Mouse (Mus musculus): ENCODE measurements around the gene D6Ertd527e. TPM values are rescaled to one million over a fixed set of nuclear protein-coding genes. Genes with fewer than 3 reads are reported as not detected.

Gene D6Ertd527e
- polyA plus RNA-seq, 2 experiments = 0.56 to 1.6 TPM

- ATAC-seq (ENCODE audit: low FRiP score, low read depth) (peak; percentile 48), DNase-seq (ENCODE audit: low spot score) (peak; percentile 93)
- Histone ChIP-seq H3K9ac (ENCODE audit: low read depth, low read length, severe bottlenecking) (peak overlapping the region; percentile 29; the same call in 1 of the 2 replicates), H3K4me2 (replicated peaks; ENCODE audit: low read depth, low read length, severe bottlenecking) (peak overlapping the region; percentile 10; the same call in 1 of the 2 replicates), H3K4me3 (replicated peaks; ENCODE audit: low read length) (no peak overlapping the region), H3K4me1 (ENCODE audit: control insufficient read depth, insufficient read depth, low read length) (peaks cover 44% of the 10 kb centered on the region), H3K36me3 (ENCODE audit: control insufficient read depth, insufficient read depth, low read length) (no peaks in the 10 kb centered on the region), H3K27me3 (ENCODE audit: control insufficient read depth, insufficient read depth, low read length) (no peaks in the 10 kb centered on the region), H3K9me3 (ENCODE audit: control insufficient read depth, low read length) (no peaks in the 10 kb centered on the region), H3K27ac (replicated peaks; ENCODE audit: low read depth, low read length) (peak overlapping the region; percentile 83)
- no peak for TF ChIP-seq POLR2A (IDR thresholded peaks at IDR 0.05; ENCODE audit: borderline replicate concordance, extremely low read depth, insufficient read depth, insufficient read length)
- WGBS = 49% methylated on average over 7 of the region's 7 CpGs
Observed at GRCm38 (mm10) chr6:87099671-87100296, 4.8 kb upstream of the D6Ertd527e start.

GRCm38 (mm10) chr6:87100297-87101020 is 4.1 kb upstream of the D6Ertd527e start:
- Histone ChIP-seq H3K36me3 (ENCODE audit: control insufficient read depth, insufficient read depth, low read length) (no peaks in the 10 kb centered on the region), H3K9ac (ENCODE audit: low read depth, low read length, severe bottlenecking) (peak overlapping the region; percentile 29; the same call in 1 of the 2 replicates), H3K9me3 (ENCODE audit: control insufficient read depth, low read length) (no peaks in the 10 kb centered on the region), H3K27me3 (ENCODE audit: control insufficient read depth, insufficient read depth, low read length) (no peaks in the 10 kb centered on the region), H3K4me1 (ENCODE audit: control insufficient read depth, insufficient read depth, low read length) (peaks cover 44% of the 10 kb centered on the region), H3K4me2 (replicated peaks; ENCODE audit: low read depth, low read length, severe bottlenecking) (peak overlapping the region; percentile 10; the same call in 1 of the 2 replicates), H3K4me3 (replicated peaks; ENCODE audit: low read length) (no peak overlapping the region), H3K27ac (replicated peaks; ENCODE audit: low read depth, low read length) (peak overlapping the region; percentile 83)
- no peak for TF ChIP-seq POLR2A (IDR thresholded peaks at IDR 0.05; ENCODE audit: borderline replicate concordance, extremely low read depth, insufficient read depth, insufficient read length)
- WGBS = 76% methylated on average over 9 of the region's 9 CpGs
- DNase-seq (ENCODE audit: low spot score) = no peak
- no peak for ATAC-seq (ENCODE audit: low FRiP score, low read depth)

DNA sequence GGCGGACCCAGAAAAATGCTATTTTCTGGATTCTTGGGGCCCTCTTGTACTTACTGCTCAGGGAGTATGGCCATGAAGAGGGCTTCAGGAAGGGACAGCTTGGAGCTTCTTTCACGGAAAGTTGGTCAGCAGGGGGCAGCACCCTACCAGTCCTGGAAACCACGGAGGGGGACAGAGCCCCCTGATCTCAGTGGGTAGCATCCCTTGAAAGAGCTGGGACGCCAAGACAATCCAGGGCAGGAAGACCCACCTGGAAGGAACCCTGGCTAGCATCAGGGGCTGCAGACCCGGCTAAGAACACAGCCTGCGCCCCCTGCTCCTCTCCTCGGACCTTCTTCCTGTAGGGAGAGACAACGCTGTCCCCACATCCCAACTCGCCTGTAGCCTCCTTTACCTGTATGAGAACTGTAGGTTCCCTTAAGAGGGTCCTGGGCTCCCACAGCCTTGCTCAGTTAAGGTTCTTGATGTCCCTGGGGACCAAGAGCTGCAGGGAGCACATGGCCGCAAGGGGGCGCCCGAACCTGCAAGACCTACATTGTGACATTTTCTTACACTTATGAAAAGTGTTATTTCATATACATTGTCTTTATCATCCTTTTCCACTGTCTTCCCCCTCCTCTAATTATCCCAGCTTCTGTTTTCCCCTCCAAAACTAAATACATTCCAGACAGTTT is 3.1 kb upstream of the D6Ertd527e start:
- no peak for TF ChIP-seq POLR2A (IDR thresholded peaks at IDR 0.05; ENCODE audit: borderline replicate concordance, extremely low read depth, insufficient read depth, insufficient read length)
- ATAC-seq (ENCODE audit: low FRiP score, low read depth) (peak; percentile 51), DNase-seq (ENCODE audit: low spot score) (peak; percentile 89)
- H3K27me3 ChIP-seq (ENCODE audit: control insufficient read depth, insufficient read depth, low read length) = no peaks in the 10 kb centered on the region
- peaks cover 44% of the 10 kb centered on the region for H3K4me1 ChIP-seq (ENCODE audit: control insufficient read depth, insufficient read depth, low read length)
- 8% methylated on average over 12 of the region's 12 CpGs for WGBS
- peak overlapping the region; percentile 19; the same call in 1 of the 2 replicates for H3K4me3 ChIP-seq (replicated peaks; ENCODE audit: low read length)
- no peaks in the 10 kb centered on the region for H3K9me3 ChIP-seq (ENCODE audit: control insufficient read depth, low read length)
- H3K9ac ChIP-seq (ENCODE audit: low read depth, low read length, severe bottlenecking) = 0 out of 2 replicates have a peak overlapping the region, but pooled peaks have one; percentile 5
- 0 out of 2 replicates have a peak overlapping the region, but pooled peaks have one; percentile 22 for H3K27ac ChIP-seq (replicated peaks; ENCODE audit: low read depth, low read length)
- H3K36me3 ChIP-seq (ENCODE audit: control insufficient read depth, insufficient read depth, low read length) = no peaks in the 10 kb centered on the region
- H3K4me2 ChIP-seq (replicated peaks; ENCODE audit: low read depth, low read length, severe bottlenecking) = peak overlapping the region; percentile 46

- Histone ChIP-seq H3K27ac (replicated peaks; ENCODE audit: low read depth, low read length) (peak overlapping the region; percentile 79), H3K27me3 (ENCODE audit: control insufficient read depth, insufficient read depth, low read length) (no peaks in the 10 kb centered on the region), H3K9me3 (ENCODE audit: control insufficient read depth, low read length) (no peaks in the 10 kb centered on the region), H3K4me1 (ENCODE audit: control insufficient read depth, insufficient read depth, low read length) (peaks cover 44% of the 10 kb centered on the region), H3K4me2 (replicated peaks; ENCODE audit: low read depth, low read length, severe bottlenecking) (peak overlapping the region; percentile 6; the same call in 1 of the 2 replicates), H3K9ac (ENCODE audit: low read depth, low read length, severe bottlenecking) (peak overlapping the region; percentile 32; the same call in 1 of the 2 replicates), H3K36me3 (ENCODE audit: control insufficient read depth, insufficient read depth, low read length) (no peaks in the 10 kb centered on the region), H3K4me3 (replicated peaks; ENCODE audit: low read length) (no peak overlapping the region)
- peak; percentile 27; the same call in 1 of the 2 replicates for ATAC-seq (ENCODE audit: low FRiP score, low read depth)
- WGBS = 9% methylated on average over 4 of the region's 4 CpGs
- DNase-seq (ENCODE audit: low spot score) = peak; percentile 42
- no peak for TF ChIP-seq POLR2A (IDR thresholded peaks at IDR 0.05; ENCODE audit: borderline replicate concordance, extremely low read depth, insufficient read depth, insufficient read length)
Observed at GRCm38 (mm10) chr6:87101955-87102353, 2.6 kb upstream of the D6Ertd527e start.

DNA sequence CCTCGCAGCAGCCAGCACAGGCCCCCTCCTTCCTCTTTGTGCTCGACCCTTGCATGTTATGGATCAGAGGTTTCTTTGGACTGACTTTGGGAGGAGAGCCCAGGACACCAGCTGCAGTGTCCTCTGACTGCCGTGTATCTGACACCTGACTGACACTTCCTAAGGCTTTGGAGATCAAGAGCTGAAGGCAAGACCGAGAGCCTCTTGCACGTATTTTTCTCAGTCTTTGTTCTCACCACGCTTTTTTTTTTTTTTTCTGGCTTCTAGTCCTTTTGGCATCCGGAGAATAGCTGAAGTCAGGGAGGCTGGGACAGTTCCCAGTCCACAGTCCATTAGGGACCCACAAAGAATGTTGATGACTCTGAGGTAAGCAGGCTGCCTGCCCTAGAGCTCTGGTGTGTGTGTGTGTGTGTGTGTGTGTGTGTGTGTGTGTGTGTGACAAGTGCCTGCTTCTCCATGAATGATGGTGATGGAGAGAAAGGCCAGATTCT is 2.1 kb upstream of the D6Ertd527e start:
- peak overlapping the region; percentile 32; the same call in 1 of the 2 replicates for H3K9ac ChIP-seq (ENCODE audit: low read depth, low read length, severe bottlenecking)
- H3K4me2 ChIP-seq (replicated peaks; ENCODE audit: low read depth, low read length, severe bottlenecking) = peak overlapping the region; percentile 6; the same call in 1 of the 2 replicates

More for the DNA sequence above, 2.1 kb upstream of the D6Ertd527e start:
- Histone ChIP-seq H3K27me3 (ENCODE audit: control insufficient read depth, insufficient read depth, low read length) (no peaks in the 10 kb centered on the region), H3K36me3 (ENCODE audit: control insufficient read depth, insufficient read depth, low read length) (no peaks in the 10 kb centered on the region), H3K4me3 (replicated peaks; ENCODE audit: low read length) (no peak overlapping the region), H3K27ac (replicated peaks; ENCODE audit: low read depth, low read length) (peak overlapping the region; percentile 79), H3K4me1 (ENCODE audit: control insufficient read depth, insufficient read depth, low read length) (peaks cover 44% of the 10 kb centered on the region), H3K9me3 (ENCODE audit: control insufficient read depth, low read length) (no peaks in the 10 kb centered on the region)
- WGBS = 18% methylated on average over 7 of the region's 7 CpGs
- TF ChIP-seq POLR2A (IDR thresholded peaks at IDR 0.05; ENCODE audit: borderline replicate concordance, extremely low read depth, insufficient read depth, insufficient read length) = no peak
- peak; percentile 81 for DNase-seq (ENCODE audit: low spot score)
- peak; percentile 55 for ATAC-seq (ENCODE audit: low FRiP score, low read depth)
